Mouse (Mus musculus): ENCODE measurements at regions not wholly inside any gene's neighbourhood (a gene's known extent, or its start where the extent isn't known, plus 50 kb on each side); places are given as distances from the start of the nearest gene placed in this dataset.

DNA sequence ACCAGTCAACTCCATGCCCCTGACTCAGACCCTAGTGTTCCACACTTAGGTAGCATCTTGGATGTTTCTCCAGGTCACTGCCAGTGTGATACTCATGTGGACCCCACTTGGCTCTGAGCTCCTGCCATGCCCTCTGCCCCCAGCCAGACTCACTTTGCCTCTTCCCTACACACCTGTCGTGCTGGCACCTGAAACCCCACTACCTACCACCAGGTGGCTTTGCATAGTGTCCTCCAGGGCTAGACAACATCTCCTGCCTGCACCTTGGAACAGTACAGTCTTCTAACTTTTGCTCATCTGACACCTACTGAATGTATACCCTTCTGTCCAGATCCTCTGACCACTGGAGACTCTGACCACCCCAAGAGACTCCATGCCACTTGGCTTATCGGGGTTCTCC, 80.6 kb downstream of the Fam53a start:
- no peaks in the 10 kb centered on the region for H3K27me3 ChIP-seq (ENCODE audit: control insufficient read depth, insufficient read depth, low read length, poor library complexity, severe bottlenecking)
- no peaks in the 10 kb centered on the region for H3K36me3 ChIP-seq (ENCODE audit: control insufficient read depth, insufficient read depth, low read length, poor library complexity, severe bottlenecking)
- no peak for DNase-seq (ENCODE audit: low read depth, low spot score)

- H3K36me3 ChIP-seq (ENCODE audit: control insufficient read depth, insufficient read depth, low read length, poor library complexity, severe bottlenecking) = no peaks in the 10 kb centered on the region
These were observed 86.1 kb downstream of the Fam53a start for GRCm38 (mm10) chr5:33543372-33543771.

DNA sequence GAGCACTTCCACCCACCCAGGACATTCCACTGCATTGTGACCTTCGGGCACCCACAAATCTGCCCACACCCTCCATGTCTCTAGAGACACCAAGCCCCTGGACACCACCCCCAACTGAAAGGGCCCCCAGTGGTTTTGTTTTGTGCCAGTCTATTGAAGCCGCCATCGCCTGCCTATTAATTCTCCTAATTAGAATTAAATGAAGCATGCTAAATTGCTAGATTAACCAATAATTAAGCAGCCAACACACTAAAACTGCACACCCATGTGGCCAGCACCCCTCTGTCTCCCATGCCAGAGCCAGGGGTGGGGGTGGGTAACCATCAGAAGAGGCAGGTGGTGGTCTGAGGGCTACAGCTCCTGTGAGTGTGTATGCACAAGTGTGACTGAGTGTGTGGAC, 86.8 kb downstream of the Fam53a start:
- Histone ChIP-seq H3K36me3 (ENCODE audit: control insufficient read depth, insufficient read depth, low read length, poor library complexity, severe bottlenecking) (no peaks in the 10 kb centered on the region), H3K27me3 (ENCODE audit: control insufficient read depth, insufficient read depth, low read length, poor library complexity, severe bottlenecking) (no peaks in the 10 kb centered on the region)
- no peak for DNase-seq (ENCODE audit: low read depth, low spot score)

More at GRCm38 (mm10) chr5:33543372-33543771, 86.1 kb downstream of the Fam53a start:
- DNase-seq (ENCODE audit: low read depth, low spot score) = peak; percentile 70
- H3K27me3 ChIP-seq (ENCODE audit: control insufficient read depth, insufficient read depth, low read length, poor library complexity, severe bottlenecking) = no peaks in the 10 kb centered on the region

DNA sequence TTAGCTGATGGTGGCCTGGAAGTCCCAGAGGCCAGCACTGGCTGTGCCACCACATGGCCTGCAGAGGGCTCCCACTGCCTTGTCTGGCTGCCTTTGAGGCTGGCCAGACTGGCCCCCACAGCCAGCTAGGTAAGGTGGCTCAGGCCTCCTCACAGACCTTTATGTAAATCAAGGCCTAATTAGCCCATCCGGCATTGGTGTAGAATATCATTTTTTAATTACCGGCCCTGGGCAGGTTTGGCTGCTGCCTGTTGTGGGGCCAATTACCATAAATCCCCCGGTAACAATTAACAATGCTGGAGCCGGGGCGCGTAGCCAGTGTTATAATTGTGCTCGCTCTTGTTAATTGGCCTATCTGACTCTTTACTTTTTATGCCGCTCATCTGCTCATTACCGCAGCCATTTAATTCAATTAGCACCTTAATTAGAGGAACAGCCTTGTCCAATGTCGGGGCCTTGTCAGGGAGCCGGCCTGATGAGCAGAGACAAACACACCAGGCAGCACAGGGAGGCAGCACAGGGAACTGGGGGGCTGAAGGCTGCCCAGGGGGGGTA, 87.4 kb downstream of the Fam53a start:
- DNase-seq (ENCODE audit: low read depth, low spot score) = peak; percentile 6
- H3K27me3 ChIP-seq (ENCODE audit: control insufficient read depth, insufficient read depth, low read length, poor library complexity, severe bottlenecking) = no peaks in the 10 kb centered on the region
- H3K36me3 ChIP-seq (ENCODE audit: control insufficient read depth, insufficient read depth, low read length, poor library complexity, severe bottlenecking) = no peaks in the 10 kb centered on the region

GRCm38 (mm10) chr5:33540259-33540658, 89.2 kb downstream of the Fam53a start:
- Histone ChIP-seq H3K36me3 (ENCODE audit: control insufficient read depth, insufficient read depth, low read length, poor library complexity, severe bottlenecking) (no peaks in the 10 kb centered on the region), H3K27me3 (ENCODE audit: control insufficient read depth, insufficient read depth, low read length, poor library complexity, severe bottlenecking) (no peaks in the 10 kb centered on the region)
- DNase-seq (ENCODE audit: low read depth, low spot score) = no peak

GRCm38 (mm10) chr5:33537429-33537828, 92.0 kb downstream of the Fam53a start:
- no peak for DNase-seq (ENCODE audit: low read depth, low spot score)
- H3K27me3 ChIP-seq (ENCODE audit: control insufficient read depth, insufficient read depth, low read length, poor library complexity, severe bottlenecking) = no peaks in the 10 kb centered on the region
- H3K36me3 ChIP-seq (ENCODE audit: control insufficient read depth, insufficient read depth, low read length, poor library complexity, severe bottlenecking) = no peaks in the 10 kb centered on the region

DNA sequence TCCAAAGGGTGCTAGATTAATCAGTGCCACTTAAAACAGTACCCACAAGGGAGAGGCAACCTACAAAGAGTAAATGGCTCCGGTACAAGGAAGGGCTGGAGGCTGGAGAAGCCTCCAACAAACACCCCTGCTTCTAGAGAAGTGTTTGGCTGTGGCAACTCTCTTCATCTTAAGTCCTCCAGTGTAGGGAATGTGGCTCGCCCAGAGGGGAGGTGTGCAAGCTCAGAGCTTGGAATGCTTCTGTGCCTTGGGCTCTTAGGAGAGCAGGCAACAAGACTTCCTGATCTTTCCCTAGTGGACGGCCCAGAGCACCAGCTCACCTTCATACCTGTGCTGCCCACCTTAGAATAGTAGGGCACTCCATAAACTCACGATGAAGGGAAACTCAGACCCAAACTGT, 92.4 kb downstream of the Fam53a start:
- no peaks in the 10 kb centered on the region for H3K36me3 ChIP-seq (ENCODE audit: control insufficient read depth, insufficient read depth, low read length, poor library complexity, severe bottlenecking)
- DNase-seq (ENCODE audit: low read depth, low spot score) = no peak

GRCm38 (mm10) chr5:33536261-33536660, 93.2 kb downstream of the Fam53a start:
- DNase-seq (ENCODE audit: low read depth, low spot score) = no peak
- H3K27me3 ChIP-seq (ENCODE audit: control insufficient read depth, insufficient read depth, low read length, poor library complexity, severe bottlenecking) = no peaks in the 10 kb centered on the region
- H3K36me3 ChIP-seq (ENCODE audit: control insufficient read depth, insufficient read depth, low read length, poor library complexity, severe bottlenecking) = no peaks in the 10 kb centered on the region

More for the DNA sequence above, 92.4 kb downstream of the Fam53a start:
- H3K27me3 ChIP-seq (ENCODE audit: control insufficient read depth, insufficient read depth, low read length, poor library complexity, severe bottlenecking) = no peaks in the 10 kb centered on the region

GRCm38 (mm10) chr5:33535145-33536010, 94.1 kb downstream of the Fam53a start:
- no peaks in the 10 kb centered on the region for H3K27me3 ChIP-seq (ENCODE audit: control insufficient read depth, insufficient read depth, low read length, poor library complexity, severe bottlenecking)
- DNase-seq (ENCODE audit: low read depth, low spot score) = no peak
- no peaks in the 10 kb centered on the region for H3K36me3 ChIP-seq (ENCODE audit: control insufficient read depth, insufficient read depth, low read length, poor library complexity, severe bottlenecking)

GRCm38 (mm10) chr5:33534345-33534744, 95.1 kb downstream of the Fam53a start:
- no peaks in the 10 kb centered on the region for H3K27me3 ChIP-seq (ENCODE audit: control insufficient read depth, insufficient read depth, low read length, poor library complexity, severe bottlenecking)
- no peaks in the 10 kb centered on the region for H3K36me3 ChIP-seq (ENCODE audit: control insufficient read depth, insufficient read depth, low read length, poor library complexity, severe bottlenecking)
- peak; percentile 48 for DNase-seq (ENCODE audit: low read depth, low spot score)

DNA sequence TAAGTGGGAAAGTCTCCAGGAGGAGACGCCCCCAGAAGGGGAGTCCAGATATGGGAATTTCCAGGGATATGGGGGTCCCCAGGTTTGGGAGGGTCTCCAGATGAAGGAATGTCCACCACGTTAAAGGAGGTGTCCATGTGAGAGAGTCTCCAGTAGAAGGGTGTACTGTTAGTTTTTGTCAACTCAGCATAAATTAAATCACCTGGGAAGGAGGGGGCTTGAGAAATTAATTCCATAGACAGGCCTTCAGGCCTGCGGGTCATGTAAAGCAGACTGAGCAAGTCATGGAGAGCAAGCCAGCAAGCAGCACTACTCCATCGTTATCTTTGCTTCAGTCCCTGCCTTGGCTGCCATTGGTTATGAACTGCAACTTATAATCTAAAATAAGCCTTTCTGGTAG, 96.2 kb downstream of the Fam53a start:
- Histone ChIP-seq H3K27me3 (ENCODE audit: control insufficient read depth, insufficient read depth, low read length, poor library complexity, severe bottlenecking) (no peaks in the 10 kb centered on the region), H3K36me3 (ENCODE audit: control insufficient read depth, insufficient read depth, low read length, poor library complexity, severe bottlenecking) (no peaks in the 10 kb centered on the region)
- DNase-seq (ENCODE audit: low read depth, low spot score) = no peak

GRCm38 (mm10) chr5:33531263-33531662, 97.5 kb upstream of the Nkx1-1 start:
- H3K36me3 ChIP-seq (ENCODE audit: control insufficient read depth, insufficient read depth, low read length, poor library complexity, severe bottlenecking) = no peaks in the 10 kb centered on the region
- H3K27me3 ChIP-seq (ENCODE audit: control insufficient read depth, insufficient read depth, low read length, poor library complexity, severe bottlenecking) = no peaks in the 10 kb centered on the region
- no peak for DNase-seq (ENCODE audit: low read depth, low spot score)

GRCm38 (mm10) chr5:33529771-33530170, 96.0 kb upstream of the Nkx1-1 start:
- DNase-seq (ENCODE audit: low read depth, low spot score) = peak; percentile 22
- H3K36me3 ChIP-seq (ENCODE audit: control insufficient read depth, insufficient read depth, low read length, poor library complexity, severe bottlenecking) = no peaks in the 10 kb centered on the region
- H3K27me3 ChIP-seq (ENCODE audit: control insufficient read depth, insufficient read depth, low read length, poor library complexity, severe bottlenecking) = no peaks in the 10 kb centered on the region

- H3K36me3 ChIP-seq (ENCODE audit: control insufficient read depth, insufficient read depth, low read length, poor library complexity, severe bottlenecking) = no peaks in the 10 kb centered on the region
- no peak for DNase-seq (ENCODE audit: low read depth, low spot score)
These were observed 95.3 kb upstream of the Nkx1-1 start for GRCm38 (mm10) chr5:33528971-33529670.

DNA sequence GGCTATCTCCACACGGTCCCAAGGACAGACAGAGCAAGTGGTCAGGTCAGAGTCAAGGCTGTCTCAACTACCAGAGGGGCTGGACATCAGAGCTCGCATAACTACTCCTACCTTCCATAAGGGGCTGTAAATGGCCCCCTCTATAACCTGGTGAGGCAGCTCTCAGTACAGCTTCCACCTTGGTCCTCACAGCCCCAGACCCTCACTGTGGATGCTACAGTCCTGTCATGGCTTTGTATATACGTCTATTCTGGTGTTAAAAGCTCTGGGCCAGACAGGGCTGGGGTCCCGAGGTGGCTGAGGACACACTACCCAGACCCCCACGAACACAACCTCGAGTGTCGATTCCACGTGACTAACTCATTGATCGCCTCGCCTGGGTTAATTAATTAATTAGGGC, 94.0 kb upstream of the Nkx1-1 start:
- no peak for DNase-seq (ENCODE audit: low read depth, low spot score)
- no peaks in the 10 kb centered on the region for H3K27me3 ChIP-seq (ENCODE audit: control insufficient read depth, insufficient read depth, low read length, poor library complexity, severe bottlenecking)
- no peaks in the 10 kb centered on the region for H3K36me3 ChIP-seq (ENCODE audit: control insufficient read depth, insufficient read depth, low read length, poor library complexity, severe bottlenecking)

More at GRCm38 (mm10) chr5:33528971-33529670, 95.3 kb upstream of the Nkx1-1 start:
- no peaks in the 10 kb centered on the region for H3K27me3 ChIP-seq (ENCODE audit: control insufficient read depth, insufficient read depth, low read length, poor library complexity, severe bottlenecking)
